Mouse (Mus musculus) CH12.LX (cell line): ENCODE data around the gene Tas2r134. TPM values are rescaled to one million over a fixed set of nuclear protein-coding genes. Genes with fewer than 3 reads are reported as not detected.

Experiments used
- DNase-seq: peaks from one replicate; pipeline ENCODE4 v3.0.0-alpha.2; 2013; ENCODE audit errors: extremely low read depth
- H3K27ac ChIP-seq: 2 replicates; pipeline ENCODE4 v1.5.1; 2012; ENCODE audit warnings: low read depth, mild to moderate bottlenecking, control low read depth, moderate library complexity; ENCODE audit not compliant: insufficient read depth
- H3K27me3 ChIP-seq: replicated peaks from 2 replicates; pipeline ENCODE3; 2012; ENCODE audit warnings: inconsistent platforms
- H3K36me3 ChIP-seq, 2 experiments: replicated peaks in 1 of 2; 2 replicates each; pipeline versions ENCODE3 to v1.6.1; 2012; ENCODE audit warnings: inconsistent platforms in 1 of 2, low read length in 1 of 2, mild to moderate bottlenecking in 1 of 2, mixed read lengths in 1 of 2, moderate library complexity in 1 of 2; ENCODE audit not compliant: control insufficient read depth in 1 of 2, insufficient read depth in 1 of 2
- H3K4me1 ChIP-seq, 2 experiments: 2 replicates each; pipeline ENCODE4 v1.6.1; 2012; ENCODE audit warnings: inconsistent platforms in 1 of 2, moderate library complexity in 1 of 2; ENCODE audit not compliant: insufficient read depth in 2 of 2, control insufficient read depth in 1 of 2
- H3K4me2 ChIP-seq: 2 replicates; pipeline ENCODE4 v1.6.1; 2012; ENCODE audit warnings: low read depth, mild to moderate bottlenecking, control low read depth; ENCODE audit not compliant: poor library complexity, insufficient read depth, severe bottlenecking
- H3K4me3 ChIP-seq, 3 experiments: fragments of 150-350 bp in 1 of 3; sonication (generic) in 1 of 3; replicated peaks in 1 of 3; 2 replicates each; pipeline versions ENCODE3 to v1.5.1; 2011 to 2012; ENCODE audit warnings: low read depth in 2 of 3, low read length in 2 of 3, mild to moderate bottlenecking in 2 of 3, moderate library complexity in 2 of 3, control low read depth in 1 of 3, improper control_type of control experiment in 1 of 3, inconsistent platforms in 1 of 3, mixed read lengths in 1 of 3; ENCODE audit not compliant: poor library complexity in 1 of 3
- H3K79me2 ChIP-seq: replicated peaks from 2 replicates; pipeline ENCODE4 v1.6.1; 2012; ENCODE audit warnings: mild to moderate bottlenecking, moderate library complexity; ENCODE audit not compliant: control insufficient read depth, poor library complexity, insufficient read depth, severe bottlenecking; ENCODE audit errors: extremely low read depth
- H3K9ac ChIP-seq: 2 replicates; pipeline ENCODE4 v1.6.1; 2012; ENCODE audit warnings: low read depth, mild to moderate bottlenecking, control low read depth, moderate library complexity; ENCODE audit not compliant: insufficient read depth
- H3K9me3 ChIP-seq: replicated peaks from 2 replicates; pipeline ENCODE3; 2012; ENCODE audit warnings: low read length, inconsistent platforms, mixed read lengths
- BHLHE40 ChIP-seq: IDR thresholded peaks from 2 replicates; pipeline ENCODE4 v1.6.1; 2011; ENCODE audit warnings: mild to moderate bottlenecking, low read depth, low read length, improper control_type of control experiment
- CHD2 ChIP-seq: IDR thresholded peaks from 2 replicates; pipeline ENCODE4 v1.6.1; 2011; ENCODE audit warnings: low read length, improper control_type of control experiment
- CTCF ChIP-seq, 2 experiments: IDR thresholded peaks in 1 of 2; conservative IDR thresholded peaks in 1 of 2; 2 replicates each; pipeline ENCODE4 v1.5.1; 2011 to 2012; ENCODE audit warnings: low read depth in 2 of 2, low read length in 2 of 2, improper control_type of control experiment in 1 of 2, inconsistent platforms in 1 of 2, mild to moderate bottlenecking in 1 of 2, moderate library complexity in 1 of 2
- E2F4 ChIP-seq: IDR thresholded peaks from 2 replicates; pipeline ENCODE4 v1.6.1; 2011; ENCODE audit warnings: low read depth, low read length, improper control_type of control experiment; ENCODE audit not compliant: insufficient replicate concordance
- ELF1 ChIP-seq: IDR thresholded peaks from 2 replicates; pipeline ENCODE4 v1.6.1; 2014; ENCODE audit warnings: low read depth, mild to moderate bottlenecking, inconsistent platforms, low read length, improper control_type of control experiment
- EP300 ChIP-seq: IDR thresholded peaks from 2 replicates; pipeline ENCODE4 v1.6.1; 2011; ENCODE audit warnings: low read length, improper control_type of control experiment
- ETS1 ChIP-seq: conservative IDR thresholded peaks from 2 replicates; pipeline ENCODE4 v1.6.1; 2012; ENCODE audit warnings: low read depth, mild to moderate bottlenecking, inconsistent platforms, low read length, improper control_type of control experiment, moderate library complexity
- GABPA ChIP-seq: IDR thresholded peaks from 2 replicates; pipeline ENCODE4 v1.6.1; 2012; ENCODE audit warnings: low read depth, low read length, improper control_type of control experiment, inconsistent platforms; ENCODE audit not compliant: insufficient replicate concordance
- IRF4 ChIP-seq: IDR thresholded peaks from 2 replicates; pipeline ENCODE4 v1.6.1; 2014; ENCODE audit warnings: low read depth, mild to moderate bottlenecking, inconsistent platforms, low read length, improper control_type of control experiment
- JUN ChIP-seq: IDR thresholded peaks from 2 replicates; pipeline ENCODE4 v1.6.1; 2011; ENCODE audit warnings: low read depth, mild to moderate bottlenecking, low read length, improper control_type of control experiment, moderate library complexity; ENCODE audit not compliant: insufficient read depth
- MAZ ChIP-seq: IDR thresholded peaks from 2 replicates; pipeline ENCODE4 v1.6.1; 2012; ENCODE audit warnings: low read depth, mild to moderate bottlenecking, inconsistent platforms, low read length, improper control_type of control experiment, moderate library complexity
- MYC ChIP-seq: IDR thresholded peaks from 2 replicates; pipeline ENCODE4 v1.6.1; 2011; ENCODE audit warnings: low read depth, mild to moderate bottlenecking, improper control_type of control experiment, low read length
- NELFE ChIP-seq: IDR thresholded peaks from 2 replicates; pipeline ENCODE4 v1.6.1; 2011; ENCODE audit warnings: low read depth, low read length, improper control_type of control experiment
- NRF1 ChIP-seq: IDR thresholded peaks from 2 replicates; pipeline ENCODE4 v1.6.1; 2014; ENCODE audit warnings: low read depth, mild to moderate bottlenecking, inconsistent platforms, low read length, improper control_type of control experiment, moderate library complexity
- POLR2A ChIP-seq: IDR thresholded peaks from 2 replicates; pipeline ENCODE4 v1.6.1; 2011; ENCODE audit warnings: low read depth, mild to moderate bottlenecking, improper control_type of control experiment, low read length
- POLR2AphosphoS2 ChIP-seq: IDR thresholded peaks from 2 replicates; pipeline ENCODE4 v1.6.1; 2011; ENCODE audit warnings: low read depth, low read length, improper control_type of control experiment
- RCOR1 ChIP-seq: conservative IDR thresholded peaks from 2 replicates; pipeline ENCODE4 v1.6.1; 2012; ENCODE audit warnings: low read depth, mild to moderate bottlenecking, inconsistent platforms, low read length, improper control_type of control experiment
- SIN3A ChIP-seq: IDR thresholded peaks from 2 replicates; pipeline ENCODE4 v1.6.1; 2012; ENCODE audit warnings: low read length, improper control_type of control experiment, inconsistent platforms
- TBP ChIP-seq: conservative IDR thresholded peaks from 2 replicates; pipeline ENCODE4 v1.6.1; 2011; ENCODE audit warnings: low read depth, low read length, improper control_type of control experiment
- USF1 ChIP-seq: IDR thresholded peaks from 2 replicates; pipeline ENCODE4 v1.6.1; 2014; ENCODE audit warnings: low read depth, mild to moderate bottlenecking, inconsistent platforms, low read length, improper control_type of control experiment
- ZMIZ1 ChIP-seq: IDR thresholded peaks from 2 replicates; pipeline ENCODE4 v1.6.1; 2012; ENCODE audit warnings: low read depth, mild to moderate bottlenecking, inconsistent platforms, low read length, improper control_type of control experiment
- dilution Hi-C: fragments of 300-500 bp; cut with MboI; formaldehyde crosslinking; loops from 2 replicates; pipeline ENCODE4 v1.14.3; 2020; ENCODE audit warnings: low sequenced_read_pairs; ENCODE audit not compliant: extremely low pct_unique_long_range_greater_than_20kb, extremely low pct_ligation_motif_present
- in situ Hi-C: fragments of 300-500 bp; cut with MboI; formaldehyde crosslinking; loops from 3 replicates; pipeline ENCODE4 v1.14.3; 2019; ENCODE audit warnings: low sequenced_read_pairs, low pct_ligation_motif_present, low pct_unique_long_range_greater_than_20kb, mixed read lengths
- polyA plus RNA-seq: library from polyadenylated mRNA; unstranded; fragments of >175 nt; gene quantifications from 2 replicates; pipeline ENCODE4 v1.2.1, GENCODE M21; 2012; ENCODE audit warnings: low read depth; ENCODE audit not compliant: insufficient read length
- total RNA-seq, 2 experiments: library from RNA; depleted of rRNA; stranded (reverse); fragments of 300-350 nt in 1 of 2; fragments of >200 nt in 1 of 2; gene quantifications; 2 replicates each; pipeline ENCODE4 v1.2.3; 2012 to 2014

Tas2r134 gene
- total and polyA plus RNA-seq, 3 experiments: not detected

- Histone ChIP-seq H3K27ac (no peak overlapping the region), H3K9ac (no peak overlapping the region), H3K4me2 (no peak overlapping the region), H3K4me3 (no peak overlapping the region), H3K79me2 (no peaks in the 10 kb centered on the region), H3K9me3 (no peaks in the 10 kb centered on the region), H3K36me3 (no peaks in the 10 kb centered on the region), H3K27me3 (no peaks in the 10 kb centered on the region), H3K4me1 (peaks cover 8 to 22% of the 10 kb centered on the region in 2 experiments; a peak in 3 of 4 replicates)
- in situ Hi-C loops: no loop called here
- dilution Hi-C loops: no loop called here
- TF ChIP-seq MYC (no peak), IRF4 (no peak), RCOR1 (no peak)
- DNase-seq: no peak
Measured at GRCm38 (mm10) chr2:51643244-51644139, 16.2 kb downstream of the Tas2r134 start.

- Histone ChIP-seq H3K27me3 (no peaks in the 10 kb centered on the region), H3K36me3 (no peaks in the 10 kb centered on the region), H3K4me1 (no peaks in the 10 kb centered on the region), H3K79me2 (no peaks in the 10 kb centered on the region), H3K4me2 (no peak overlapping the region), H3K27ac (no peak overlapping the region), H3K9me3 (no peaks in the 10 kb centered on the region), H3K9ac (no peak overlapping the region), H3K4me3 (no peak overlapping the region)
- in situ Hi-C loops (no loop called here), dilution Hi-C loops (no loop called here)
- TF ChIP-seq ETS1 (no peak), CTCF (conservative IDR thresholded peaks at IDR 0.05 in 1 of 2, IDR thresholded peaks at IDR 0.05 in 1 of 2; ENCODE audit: low read depth in 2 of 2, low read length in 2 of 2) (no peak), EP300 (no peak), JUN (no peak), GABPA (no peak), BHLHE40 (no peak), MYC (no peak), ZMIZ1 (no peak), POLR2AphosphoS2 (no peak), MAZ (no peak), TBP (no peak), POLR2A (no peak), USF1 (no peak), RCOR1 (no peak), CHD2 (no peak), NRF1 (no peak), E2F4 (no peak), ELF1 (no peak), NELFE (no peak), SIN3A (no peak)
- no peak for DNase-seq
Measured at GRCm38 (mm10) chr2:51647972-51648371, 20.7 kb downstream of the Tas2r134 start.
